Mouse (Mus musculus): ENCODE results near the gene Mme. TPM values are rescaled to one million over a fixed set of nuclear protein-coding genes. Genes with fewer than 3 reads are reported as not detected.

The Mme gene
- total and polyA plus RNA-seq, 3 experiments: 2.0 to 16.3 (median 15.4) TPM

DNA sequence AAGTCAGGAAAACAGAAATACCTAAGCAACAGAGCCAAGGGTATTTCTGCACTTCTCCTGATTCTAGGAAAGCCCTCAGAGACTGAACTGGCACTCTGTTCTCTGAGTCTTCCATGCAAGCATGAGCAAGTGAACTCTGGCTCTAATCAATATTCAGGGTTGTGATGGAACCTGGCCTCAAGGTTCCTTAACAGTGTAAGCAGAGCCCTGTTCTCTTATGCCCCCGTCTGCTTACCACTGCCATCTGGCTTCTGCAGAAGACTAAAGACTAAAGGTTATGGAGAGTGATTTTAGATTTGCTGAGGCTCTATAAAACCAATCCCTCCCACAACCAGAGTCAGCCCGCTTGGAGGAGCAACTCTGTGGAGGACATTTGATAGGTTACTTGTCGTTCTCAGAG is 99.2 kb downstream of the Mme start:
- H3K79me2 ChIP-seq (replicated peaks; ENCODE audit: control insufficient read depth, insufficient read depth, low read length): no peaks in the 10 kb centered on the region
- no peak overlapping the region for H3K27ac ChIP-seq
- DNase-seq: no peak
- no peaks in the 10 kb centered on the region for H3K36me3 ChIP-seq (ENCODE audit: control insufficient read depth, insufficient read depth, low read length)
- H3K27me3 ChIP-seq (ENCODE audit: control insufficient read depth, insufficient read depth, low read length): no peaks in the 10 kb centered on the region
- WGBS: 86% methylated on average over 3 of the region's 3 CpGs
- no peak for TF ChIP-seq POLR2A (IDR thresholded peaks at IDR 0.05; ENCODE audit: insufficient read depth, low read depth, low read length)
- TF ChIP-seq EP300 (IDR thresholded peaks at IDR 0.05; ENCODE audit: insufficient read depth, low read depth, low read length): no peak
- no peak for TF ChIP-seq CTCF (IDR thresholded peaks at IDR 0.05)
- H3K4me1 ChIP-seq (ENCODE audit: control insufficient read depth, insufficient read depth, low read length): no peaks in the 10 kb centered on the region
- H3K4me3 ChIP-seq: no peak overlapping the region
- H3K9ac ChIP-seq (ENCODE audit: low read depth, low read length): no peak overlapping the region
- intact Hi-C loops (cut with DNase I): no loop called here

DNA sequence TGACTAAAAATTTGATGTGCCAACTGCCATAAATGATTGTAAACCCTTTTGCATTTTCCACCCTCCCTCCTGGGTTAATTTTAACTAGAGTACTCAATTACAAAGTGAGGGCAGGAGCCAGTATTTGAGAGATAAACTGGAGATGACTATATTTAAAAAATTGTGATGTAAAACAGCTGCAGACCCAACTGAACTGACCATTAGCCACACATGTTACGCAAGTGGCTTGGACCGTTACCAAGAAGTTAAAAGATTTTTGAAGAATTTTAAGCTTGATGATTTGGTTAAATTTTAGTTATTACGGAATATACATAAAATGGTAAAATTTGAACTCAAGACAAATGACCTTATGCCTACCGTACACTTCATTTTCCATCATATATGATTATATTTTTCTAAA is 100.1 kb downstream of the Mme start:
- no peaks in the 10 kb centered on the region for H3K4me1 ChIP-seq (ENCODE audit: control insufficient read depth, insufficient read depth, low read length)
- H3K27ac ChIP-seq: no peak overlapping the region
- no peak overlapping the region for H3K9ac ChIP-seq (ENCODE audit: low read depth, low read length)
- no peak for DNase-seq
- no peak for TF ChIP-seq POLR2A (IDR thresholded peaks at IDR 0.05; ENCODE audit: insufficient read depth, low read depth, low read length)
- TF ChIP-seq CTCF (IDR thresholded peaks at IDR 0.05): no peak
- TF ChIP-seq EP300 (IDR thresholded peaks at IDR 0.05; ENCODE audit: insufficient read depth, low read depth, low read length): no peak
- intact Hi-C loops (cut with DNase I): no loop called here
- 89% methylated on average over 4 of the region's 4 CpGs for WGBS
- no peak overlapping the region for H3K4me3 ChIP-seq
- no peaks in the 10 kb centered on the region for H3K36me3 ChIP-seq (ENCODE audit: control insufficient read depth, insufficient read depth, low read length)
- H3K79me2 ChIP-seq (replicated peaks; ENCODE audit: control insufficient read depth, insufficient read depth, low read length): no peaks in the 10 kb centered on the region
- no peaks in the 10 kb centered on the region for H3K27me3 ChIP-seq (ENCODE audit: control insufficient read depth, insufficient read depth, low read length)

DNA sequence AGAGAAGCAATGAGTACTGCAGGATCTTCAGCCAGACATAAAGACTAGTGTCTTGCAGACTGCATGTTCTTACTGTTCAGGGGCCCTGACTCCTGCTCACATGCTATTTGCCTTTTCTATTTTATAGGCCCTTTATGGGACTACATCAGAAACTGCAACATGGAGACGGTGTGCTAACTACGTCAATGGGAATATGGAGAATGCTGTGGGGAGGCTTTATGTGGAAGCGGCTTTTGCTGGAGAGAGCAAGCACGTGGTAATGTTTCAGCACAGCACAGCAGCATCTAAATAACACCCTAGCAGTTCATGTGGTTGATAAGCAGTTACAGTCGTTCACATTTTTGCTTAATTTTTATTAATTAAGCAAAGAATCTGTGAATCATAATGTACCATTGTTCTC is 103.7 kb downstream of the Mme start:
- Histone ChIP-seq H3K36me3 (ENCODE audit: control insufficient read depth, insufficient read depth, low read length) (no peaks in the 10 kb centered on the region), H3K9ac (ENCODE audit: low read depth, low read length) (no peak overlapping the region), H3K79me2 (replicated peaks; ENCODE audit: control insufficient read depth, insufficient read depth, low read length) (no peaks in the 10 kb centered on the region), H3K27me3 (ENCODE audit: control insufficient read depth, insufficient read depth, low read length) (no peaks in the 10 kb centered on the region), H3K4me1 (ENCODE audit: control insufficient read depth, insufficient read depth, low read length) (no peaks in the 10 kb centered on the region), H3K27ac (no peak overlapping the region), H3K4me3 (no peak overlapping the region)
- intact Hi-C loops (cut with DNase I): no loop called here
- no peak for TF ChIP-seq CTCF (IDR thresholded peaks at IDR 0.05)
- TF ChIP-seq POLR2A (IDR thresholded peaks at IDR 0.05; ENCODE audit: insufficient read depth, low read depth, low read length): no peak
- no peak for TF ChIP-seq EP300 (IDR thresholded peaks at IDR 0.05; ENCODE audit: insufficient read depth, low read depth, low read length)
- WGBS: 84% methylated on average over 5 of the region's 5 CpGs
- no peak for DNase-seq

DNA sequence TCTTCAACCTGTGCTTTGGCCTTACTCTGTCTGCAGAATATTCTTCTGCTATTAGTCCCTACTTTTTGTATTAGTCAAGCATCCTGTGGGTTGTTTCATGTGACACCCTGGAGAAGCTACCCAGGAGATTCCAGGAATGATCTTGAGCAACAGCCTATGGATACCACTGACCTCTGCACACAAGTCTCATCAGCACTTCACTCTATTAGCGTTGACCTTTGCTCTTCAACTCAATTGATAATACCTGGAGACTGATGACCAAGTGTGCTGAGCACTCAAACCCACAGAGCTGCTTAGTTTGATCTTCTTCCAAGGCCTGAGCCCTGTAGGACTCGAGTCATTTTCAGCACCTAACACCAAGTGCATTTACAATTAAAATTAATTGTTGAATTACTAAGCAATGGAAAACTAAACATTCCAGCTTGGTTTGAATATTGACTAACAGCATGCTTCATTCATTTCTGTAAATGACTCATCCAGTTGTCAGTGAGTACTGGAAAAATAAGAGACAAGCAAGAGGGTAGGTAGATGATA is 107.6 kb downstream of the Mme start:
- H3K4me3 ChIP-seq: no peak overlapping the region
- intact Hi-C loops (cut with DNase I): no loop called here
- H3K27ac ChIP-seq: no peak overlapping the region
- H3K9ac ChIP-seq (ENCODE audit: low read depth, low read length): no peak overlapping the region
- H3K36me3 ChIP-seq (ENCODE audit: control insufficient read depth, insufficient read depth, low read length): no peaks in the 10 kb centered on the region
- H3K4me1 ChIP-seq (ENCODE audit: control insufficient read depth, insufficient read depth, low read length): no peaks in the 10 kb centered on the region
- no peak for DNase-seq
- no peaks in the 10 kb centered on the region for H3K79me2 ChIP-seq (replicated peaks; ENCODE audit: control insufficient read depth, insufficient read depth, low read length)
- no peak for TF ChIP-seq CTCF (IDR thresholded peaks at IDR 0.05)
- TF ChIP-seq EP300 (IDR thresholded peaks at IDR 0.05; ENCODE audit: insufficient read depth, low read depth, low read length): no peak
- TF ChIP-seq POLR2A (IDR thresholded peaks at IDR 0.05; ENCODE audit: insufficient read depth, low read depth, low read length): no peak
- no peaks in the 10 kb centered on the region for H3K27me3 ChIP-seq (ENCODE audit: control insufficient read depth, insufficient read depth, low read length)
- 61% methylated on average over 2 of the region's 2 CpGs for WGBS

DNA sequence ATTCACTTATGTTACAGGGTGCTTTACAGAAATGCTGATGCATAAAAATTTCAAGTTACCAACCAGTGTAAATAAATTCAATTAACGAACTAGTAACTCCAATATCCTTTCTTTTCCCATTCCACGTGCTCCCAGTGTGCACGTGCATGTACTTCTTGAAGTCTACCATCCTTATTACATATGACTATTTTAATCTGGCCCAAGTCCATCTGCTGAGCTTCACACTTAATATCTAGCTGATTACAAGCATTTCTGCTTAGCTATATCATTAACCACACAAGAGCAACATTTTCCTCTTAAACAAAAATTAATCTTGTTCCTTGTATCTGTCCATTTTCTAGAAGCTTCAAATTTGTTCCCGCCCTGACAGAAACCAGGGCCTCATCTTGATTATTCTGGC is 108.9 kb downstream of the Mme start:
- Histone ChIP-seq H3K27ac (no peak overlapping the region), H3K9ac (ENCODE audit: low read depth, low read length) (no peak overlapping the region), H3K4me3 (no peak overlapping the region), H3K4me1 (ENCODE audit: control insufficient read depth, insufficient read depth, low read length) (no peaks in the 10 kb centered on the region), H3K79me2 (replicated peaks; ENCODE audit: control insufficient read depth, insufficient read depth, low read length) (no peaks in the 10 kb centered on the region), H3K36me3 (ENCODE audit: control insufficient read depth, insufficient read depth, low read length) (no peaks in the 10 kb centered on the region), H3K27me3 (ENCODE audit: control insufficient read depth, insufficient read depth, low read length) (no peaks in the 10 kb centered on the region)
- DNase-seq: no peak
- WGBS: 78% methylated on average over 4 of the region's 4 CpGs
- TF ChIP-seq POLR2A (IDR thresholded peaks at IDR 0.05; ENCODE audit: insufficient read depth, low read depth, low read length): no peak
- no peak for TF ChIP-seq CTCF (IDR thresholded peaks at IDR 0.05)
- TF ChIP-seq EP300 (IDR thresholded peaks at IDR 0.05; ENCODE audit: insufficient read depth, low read depth, low read length): no peak
- intact Hi-C loops (cut with DNase I): no loop called here

DNA sequence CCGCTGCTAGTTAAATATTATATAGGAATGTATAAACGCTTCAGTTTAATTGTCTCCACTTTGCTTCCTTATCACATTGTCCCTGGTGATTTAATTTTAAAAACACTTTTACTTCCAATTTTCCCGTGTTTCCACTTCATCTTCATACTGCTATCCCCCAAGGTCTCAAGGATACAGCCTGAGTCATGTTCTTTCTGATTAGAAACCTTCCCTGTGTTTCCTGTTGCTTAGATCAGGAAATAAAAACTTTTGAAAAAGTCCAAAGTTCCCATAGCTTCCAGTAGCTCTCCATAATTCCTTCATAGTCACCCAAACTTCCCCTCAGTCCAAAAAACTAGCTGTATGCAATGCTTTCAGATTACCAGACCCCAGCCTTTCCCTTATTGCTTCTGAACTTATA is 109.4 kb downstream of the Mme start:
- WGBS: 33% methylated on average over 3 of the region's 3 CpGs
- intact Hi-C loops (cut with DNase I): no loop called here

More for the DNA sequence above, 109.4 kb downstream of the Mme start:
- H3K79me2 ChIP-seq (replicated peaks; ENCODE audit: control insufficient read depth, insufficient read depth, low read length): no peaks in the 10 kb centered on the region
- no peak overlapping the region for H3K4me3 ChIP-seq
- H3K27me3 ChIP-seq (ENCODE audit: control insufficient read depth, insufficient read depth, low read length): no peaks in the 10 kb centered on the region
- DNase-seq: no peak
- no peak overlapping the region for H3K27ac ChIP-seq
- no peaks in the 10 kb centered on the region for H3K4me1 ChIP-seq (ENCODE audit: control insufficient read depth, insufficient read depth, low read length)
- no peak for TF ChIP-seq POLR2A (IDR thresholded peaks at IDR 0.05; ENCODE audit: insufficient read depth, low read depth, low read length)
- TF ChIP-seq EP300 (IDR thresholded peaks at IDR 0.05; ENCODE audit: insufficient read depth, low read depth, low read length): no peak
- no peak for TF ChIP-seq CTCF (IDR thresholded peaks at IDR 0.05)
- no peaks in the 10 kb centered on the region for H3K36me3 ChIP-seq (ENCODE audit: control insufficient read depth, insufficient read depth, low read length)
- no peak overlapping the region for H3K9ac ChIP-seq (ENCODE audit: low read depth, low read length)
